Mouse (Mus musculus): ENCODE results near the gene Fbxl7. TPM values are rescaled to one million over a fixed set of nuclear protein-coding genes. Genes with fewer than 3 reads are reported as not detected.
A peak's percentile ranks its signal among the peaks of the same experiment; 100 is the strongest.

Gene Fbxl7
- polyA plus RNA-seq, 1 experiment from 2014 or later = 13.7 TPM

DNA sequence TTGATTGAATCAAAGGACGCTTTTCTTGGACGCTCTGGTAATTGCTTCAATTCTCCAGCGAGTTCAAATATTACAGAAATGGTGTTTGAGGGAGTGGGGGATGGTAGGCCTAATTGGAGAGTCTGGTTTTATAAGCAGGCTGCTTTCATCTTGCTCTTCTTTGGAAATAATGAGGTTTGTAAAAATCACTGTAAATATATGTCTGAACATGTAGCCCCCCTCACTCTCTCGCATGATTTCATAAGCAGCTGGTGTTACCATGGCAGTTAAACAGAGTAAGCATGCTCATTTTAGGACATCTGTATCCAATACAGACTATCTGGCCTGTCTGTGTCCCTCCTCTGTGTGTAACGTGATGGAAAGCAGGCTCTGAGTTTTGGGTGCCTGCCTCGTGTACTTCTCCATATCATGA is 376.2 kb downstream of the Fbxl7 start:
- H3K27ac ChIP-seq (ENCODE audit: low read length) = no peak overlapping the region
- H3K36me3 ChIP-seq (ENCODE audit: control insufficient read depth, insufficient read depth, low read length) = no peaks in the 10 kb centered on the region
- no peak overlapping the region for H3K4me2 ChIP-seq (ENCODE audit: low read depth, low read length)
- H3K27me3 ChIP-seq (ENCODE audit: control insufficient read depth, insufficient read depth, low read depth, low read length) = no peaks in the 10 kb centered on the region
- H3K4me3 ChIP-seq (ENCODE audit: low read length) = no peak overlapping the region
- no peak overlapping the region for H3K9ac ChIP-seq (ENCODE audit: low read length)
- peak; percentile 95 for ATAC-seq (ENCODE audit: low read depth)
- 58% methylated on average over 6 of the region's 6 CpGs for WGBS
- no peaks in the 10 kb centered on the region for H3K4me1 ChIP-seq (replicated peaks; ENCODE audit: control insufficient read depth, insufficient read depth, low read length)
- H3K9me3 ChIP-seq (ENCODE audit: control insufficient read depth, low read length) = no peaks in the 10 kb centered on the region

DNA sequence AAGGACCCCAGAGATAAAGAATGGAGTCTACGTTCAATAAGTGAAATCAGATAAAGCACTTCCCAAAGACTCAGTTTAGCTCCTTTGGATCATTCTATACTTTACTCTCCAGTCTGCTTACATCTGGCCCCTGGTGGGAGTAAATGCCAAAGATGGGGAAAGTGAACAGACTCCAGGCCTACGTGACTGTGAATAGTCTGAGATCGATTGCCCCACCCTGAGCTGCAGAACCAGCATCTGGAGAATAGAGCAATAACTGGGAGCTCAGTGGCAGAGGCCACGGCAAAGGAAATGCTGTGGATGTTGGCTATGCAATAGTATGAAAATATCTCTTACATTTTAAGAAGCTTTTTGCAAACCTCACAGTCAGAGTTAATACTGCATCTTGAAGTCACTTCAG is 394.4 kb downstream of the Fbxl7 start:
- H3K4me1 ChIP-seq (replicated peaks; ENCODE audit: control insufficient read depth, insufficient read depth, low read length) = no peaks in the 10 kb centered on the region
- 61% methylated on average over 4 of the region's 4 CpGs for WGBS

More for the DNA sequence above, 394.4 kb downstream of the Fbxl7 start:
- H3K27me3 ChIP-seq (ENCODE audit: control insufficient read depth, insufficient read depth, low read depth, low read length) = no peaks in the 10 kb centered on the region
- H3K9me3 ChIP-seq (ENCODE audit: control insufficient read depth, low read length) = no peaks in the 10 kb centered on the region
- H3K36me3 ChIP-seq (ENCODE audit: control insufficient read depth, insufficient read depth, low read length) = no peaks in the 10 kb centered on the region
- no peak overlapping the region for H3K4me2 ChIP-seq (ENCODE audit: low read depth, low read length)
- no peak overlapping the region for H3K27ac ChIP-seq (ENCODE audit: low read length)
- H3K4me3 ChIP-seq (ENCODE audit: low read length) = no peak overlapping the region
- H3K9ac ChIP-seq (ENCODE audit: low read length) = no peak overlapping the region
- no peak for ATAC-seq (ENCODE audit: low read depth)
